In the genomic region with DNA sequence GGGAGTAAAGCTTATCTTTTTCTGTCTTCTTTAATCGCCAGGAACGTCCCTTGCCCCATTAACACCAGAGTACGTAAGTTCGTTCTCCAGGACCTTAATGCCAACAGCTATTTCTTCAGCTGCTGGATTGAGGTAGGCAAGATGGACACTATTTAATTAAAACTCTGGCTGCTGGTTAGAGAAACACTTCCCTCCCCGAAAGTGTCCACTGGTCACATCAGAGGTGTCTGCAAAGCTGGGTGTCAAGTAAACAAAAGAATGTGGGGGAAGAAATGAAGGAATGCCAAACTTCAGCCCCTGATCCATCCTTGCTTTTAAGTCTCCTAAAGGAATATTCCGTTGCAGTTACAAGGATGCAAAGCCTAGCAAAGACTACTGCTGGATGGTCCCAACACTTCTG, we compare ENCODE assay signal across 22 mouse cellular contexts. TPM values are rescaled to one million over a fixed set of nuclear protein-coding genes. Genes with fewer than 3 reads are reported as not detected.
DNase-seq lines count a peak whose midpoint lies in the region; ATAC-seq lines count a peak whose summit lies in the region.
"Had no signal": no experiment of that assay in that cellular context is flagged by ENCODE, and none has a peak within 500 bp of the region (broad histone marks: within the 10 kb centered on the region; RNA-seq: fewer than 3 reads in every experiment).

No protein-coding gene starts in this region.

- no peak overlapping the region for H3K4me3 ChIP-seq in forebrain, embryonic 10.5 days
- no peak overlapping the region for H3K4me3 ChIP-seq in forebrain, embryonic 14.5 days (ENCODE audit: low read depth, low read length)
- no peak overlapping the region for H3K4me3 ChIP-seq in neural tube, embryonic 15.5 days (replicated peaks)
- H3K4me3 ChIP-seq in hindbrain, embryonic 15.5 days: no peak overlapping the region
- no peak overlapping the region for H3K4me3 ChIP-seq in neural tube, embryonic 13.5 days
- H3K4me3 ChIP-seq: forebrain, embryonic 12.5 days; gastrocnemius, adult 2 months; layer of hippocampus, adult 2 months had no signal

- no peak overlapping the region for H3K9ac ChIP-seq in forebrain, embryonic 14.5 days (ENCODE audit: low read length)
- no peak overlapping the region for H3K9ac ChIP-seq in neural tube, embryonic 15.5 days (replicated peaks)
- H3K9ac ChIP-seq in hindbrain, embryonic 15.5 days: no peak overlapping the region
- H3K9ac ChIP-seq in neural tube, embryonic 13.5 days: no peak overlapping the region
- H3K9ac ChIP-seq: forebrain, embryonic 12.5 days had no signal

- WGBS in forebrain, embryonic 10.5 days: 16% methylated on average over 6 of the region's 6 CpGs
- 14% methylated on average over 6 of the region's 6 CpGs for WGBS in forebrain, embryonic 14.5 days
- WGBS in neural tube, embryonic 15.5 days: 27% methylated on average over 6 of the region's 6 CpGs
- 29% methylated on average over 6 of the region's 6 CpGs for WGBS in hindbrain, embryonic 15.5 days
- 22% methylated on average over 6 of the region's 6 CpGs for WGBS in neural tube, embryonic 13.5 days

- no peaks in the 10 kb centered on the region for H3K9me3 ChIP-seq in forebrain, embryonic 10.5 days
- no peaks in the 10 kb centered on the region for H3K9me3 ChIP-seq in forebrain, embryonic 14.5 days (replicated peaks; ENCODE audit: control insufficient read depth, low read length)
- no peaks in the 10 kb centered on the region for H3K9me3 ChIP-seq in neural tube, embryonic 15.5 days (replicated peaks)
- no peaks in the 10 kb centered on the region for H3K9me3 ChIP-seq in hindbrain, embryonic 15.5 days
- H3K9me3 ChIP-seq in neural tube, embryonic 13.5 days: no peaks in the 10 kb centered on the region
- H3K9me3 ChIP-seq: forebrain, embryonic 12.5 days had no signal

- ATAC-seq in forebrain, embryonic 14.5 days: no peak
- no peak for ATAC-seq in neural tube, embryonic 15.5 days (ENCODE audit: low FRiP score)
- no peak for ATAC-seq in hindbrain, embryonic 15.5 days (ENCODE audit: low FRiP score, low read depth)
- ATAC-seq in neural tube, embryonic 13.5 days (ENCODE audit: low read depth): no peak
- ATAC-seq: inflammation-experienced regulatory T-cells, adult 6 months had no signal

- no peaks in the 10 kb centered on the region for H3K36me3 ChIP-seq in forebrain, embryonic 10.5 days (replicated peaks)
- no peaks in the 10 kb centered on the region for H3K36me3 ChIP-seq in forebrain, embryonic 14.5 days (ENCODE audit: control insufficient read depth, insufficient read depth, low read length)
- no peaks in the 10 kb centered on the region for H3K36me3 ChIP-seq in neural tube, embryonic 15.5 days
- H3K36me3 ChIP-seq in hindbrain, embryonic 15.5 days: no peaks in the 10 kb centered on the region
- H3K36me3 ChIP-seq in neural tube, embryonic 13.5 days: no peaks in the 10 kb centered on the region
- H3K36me3 ChIP-seq: forebrain, embryonic 12.5 days had no signal

- H3K4me2 ChIP-seq in forebrain, embryonic 14.5 days (ENCODE audit: low read length): no peak overlapping the region
- no peak overlapping the region for H3K4me2 ChIP-seq in neural tube, embryonic 15.5 days
- peak overlapping the region; percentile 6; the same call in 1 of the 2 replicates for H3K4me2 ChIP-seq in hindbrain, embryonic 15.5 days
- H3K4me2 ChIP-seq in neural tube, embryonic 13.5 days: peak overlapping the region; percentile 26
- H3K4me2 ChIP-seq: forebrain, embryonic 12.5 days; heart, embryonic 11.5 days; liver, embryonic 11.5 days had no signal

- DNase-seq in forebrain, embryonic 10.5 days (ENCODE audit: extremely low spot score, low spot score): no peak
- no peak for DNase-seq in forebrain, embryonic 14.5 days (ENCODE audit: low spot score)
- peak; percentile 17 for DNase-seq in neural tube, embryonic 10.5 days (ENCODE audit: extremely low spot score, low spot score)
- DNase-seq in thymus, postnatal 14 days: no peak
- DNase-seq in frontal cortex, adult 2 months (ENCODE audit: extremely low spot score in 1 of 2, low spot score in 1 of 2): no peak
- DNase-seq: adrenal gland, adult 2 months; cerebellum, adult 9-10 months; gastrocnemius, adult 2 months; heart, postnatal 10 days; kidney, adult 2 months; kidney, postnatal 10 days; lung, adult 2 months; lung, postnatal 36 days had no signal

- 0 out of 2 replicates have a peak overlapping the region, but pooled peaks have one; percentile 44 for H3K27ac ChIP-seq in forebrain, embryonic 10.5 days
- no peak overlapping the region for H3K27ac ChIP-seq in forebrain, embryonic 14.5 days (ENCODE audit: low read depth, low read length)
- no peak overlapping the region for H3K27ac ChIP-seq in neural tube, embryonic 15.5 days (replicated peaks)
- peak overlapping the region; percentile 47; the same call in 1 of the 2 replicates for H3K27ac ChIP-seq in hindbrain, embryonic 15.5 days (replicated peaks)
- H3K27ac ChIP-seq in neural tube, embryonic 13.5 days (replicated peaks): peak overlapping the region; percentile 23; the same call in 1 of the 2 replicates
- H3K27ac ChIP-seq: forebrain, embryonic 12.5 days; gastrocnemius, adult 2 months; layer of hippocampus, adult 2 months had no signal

- H3K27me3 ChIP-seq in forebrain, embryonic 10.5 days (ENCODE audit: poor library complexity, severe bottlenecking): peaks cover 100% of the 10 kb centered on the region
- peaks cover 82% of the 10 kb centered on the region for H3K27me3 ChIP-seq in forebrain, embryonic 14.5 days (replicated peaks; ENCODE audit: control insufficient read depth, insufficient read depth, low read length)
- peaks cover 63% of the 10 kb centered on the region for H3K27me3 ChIP-seq in neural tube, embryonic 15.5 days (replicated peaks)
- peaks cover 67% of the 10 kb centered on the region for H3K27me3 ChIP-seq in hindbrain, embryonic 15.5 days
- H3K27me3 ChIP-seq in neural tube, embryonic 13.5 days: peaks cover 79% of the 10 kb centered on the region

- peaks cover 70% of the 10 kb centered on the region for H3K4me1 ChIP-seq in forebrain, embryonic 10.5 days
- H3K4me1 ChIP-seq in forebrain, embryonic 14.5 days (ENCODE audit: control insufficient read depth, insufficient read depth, low read length): 0 out of 2 replicates have a peak, but pooled peaks cover 4% of the 10 kb centered on the region
- H3K4me1 ChIP-seq in neural tube, embryonic 15.5 days: no peaks in the 10 kb centered on the region
- peaks cover 7% of the 10 kb centered on the region; the same call in 1 of the 2 replicates for H3K4me1 ChIP-seq in hindbrain, embryonic 15.5 days (replicated peaks)
- peaks cover 56% of the 10 kb centered on the region for H3K4me1 ChIP-seq in neural tube, embryonic 13.5 days (replicated peaks)

RNA-seq across cellular contexts. Expression of a gene that starts 24.6 kb away (rescaled TPM):
- 12.2 and 13.0 TPM in 2 replicates for polyA plus RNA-seq in forebrain, embryonic 10.5 days (2016; fragmentation: Nextera tagmentation; extraction: Ambion mirVana)
- polyA plus RNA-seq in forebrain, embryonic 14.5 days (2014; fragmentation: Nextera tagmentation; extraction: Ambion mirVana): 0.24 and 0.33 TPM in 2 replicates
- polyA plus RNA-seq in neural tube, embryonic 15.5 days (2015; fragmentation: Nextera tagmentation; extraction: Ambion mirVana): 2.5 and 3.4 TPM in 2 replicates
- 14.0 and 16.3 TPM in 2 replicates for polyA plus RNA-seq in hindbrain, embryonic 15.5 days (2015; fragmentation: Nextera tagmentation; extraction: Ambion mirVana)
- 12.9 and 17.0 TPM in 2 replicates for polyA plus RNA-seq in neural tube, embryonic 13.5 days (2015; fragmentation: Nextera tagmentation; extraction: Ambion mirVana)
- not detected in 2 replicates for polyA plus RNA-seq in frontal cortex, adult 2 months (2012; rRNA removed)
- polyA plus RNA-seq: adrenal gland, adult 2 months; inflammation-experienced regulatory T-cells, adult 6 months; lung, adult 2 months; small intestine, adult 2 months had no signal

Comparison
In these comparisons a context has a peak if more than half of its experiments do, and no peak if none do; other contexts are left out.
1. H3K27ac ChIP-seq: peak in forebrain, embryonic 10.5 days (single experiment), hindbrain, embryonic 15.5 days (single experiment) and neural tube, embryonic 13.5 days (single experiment); none in forebrain, embryonic 14.5 days (single experiment) and neural tube, embryonic 15.5 days (single experiment).
2. H3K4me2 ChIP-seq: peak in hindbrain, embryonic 15.5 days (single experiment) and neural tube, embryonic 13.5 days (single experiment); none in forebrain, embryonic 14.5 days (single experiment) and neural tube, embryonic 15.5 days (single experiment).